Comparison of ENCODE assay signal across 12 mouse cellular contexts in the genomic region with DNA sequence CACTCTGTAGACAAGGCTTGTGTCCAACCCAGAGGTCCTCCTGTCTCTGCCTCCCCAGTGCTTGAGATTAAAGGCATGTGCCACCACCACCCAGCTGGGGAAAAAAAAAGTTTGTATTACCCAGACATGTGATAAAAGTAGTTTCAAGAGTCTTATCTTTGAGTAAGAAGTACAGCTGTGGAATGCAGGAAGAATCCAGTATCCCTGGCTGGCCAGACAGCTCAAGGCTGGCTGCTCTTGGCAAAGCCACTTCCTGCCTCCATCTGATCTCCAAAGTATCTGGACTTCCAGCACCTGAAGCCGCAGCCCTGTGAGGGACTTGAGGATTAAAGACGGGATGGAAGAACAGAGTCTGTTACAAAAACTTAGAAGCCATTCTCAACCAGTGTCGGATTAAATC.
A peak's percentile ranks its signal among the peaks of the same experiment; 100 is the strongest.
DNase-seq lines count a peak whose midpoint lies in the region; ATAC-seq and TF ChIP-seq lines count a peak whose summit lies in the region.
"Had no signal": no experiment of that assay in that cellular context is flagged by ENCODE, and none has a peak within 500 bp of the region (broad histone marks: within the 10 kb centered on the region; RNA-seq: fewer than 3 reads in every experiment).

No protein-coding gene starts in this region.

- DNase-seq in heart, adult 11 months: peak; percentile 90
- DNase-seq in heart, postnatal 4 days: no peak
- DNase-seq in lung, postnatal 0 days (ENCODE audit: low spot score): peak; percentile 40
- DNase-seq in lung, adult 18-20 months: no peak
- no peak for DNase-seq in left cerebral cortex, adult 2 months (ENCODE audit: extremely low spot score in 1 of 2, low spot score in 2 of 2)
- no peak for DNase-seq in spleen, postnatal 10 days (ENCODE audit: low spot score in 2 of 2)
- DNase-seq: cerebellum, adult 11-12 months; right cerebral cortex, postnatal 4 days; thymus, adult 2 months had no signal

- H3K27me3 ChIP-seq in lung, postnatal 0 days (replicated peaks; ENCODE audit: insufficient read depth, low read length): no peaks in the 10 kb centered on the region
- no peaks in the 10 kb centered on the region for H3K27me3 ChIP-seq in limb, embryonic 15.5 days

- 0 out of 2 replicates have a peak, but pooled peaks have one; percentile 25 for ATAC-seq in lung, postnatal 0 days
- ATAC-seq in limb, embryonic 15.5 days (ENCODE audit: insufficient number of reproducible peaks, low FRiP score, low TSS enrichment, low read depth): no peak
- ATAC-seq: activated CD4-positive, CD25-positive, alpha-beta regulatory T cell, adult 4 months had no signal

- no peaks in the 10 kb centered on the region; the same call in 1 of the 2 replicates for H3K4me1 ChIP-seq in lung, postnatal 0 days (ENCODE audit: insufficient read depth, low read depth, low read length)
- peaks cover 19% of the 10 kb centered on the region for H3K4me1 ChIP-seq in embryonic fibroblast, embryonic 13.5 days (ENCODE audit: control insufficient read depth, insufficient read depth, low read length)
- peaks cover 35% of the 10 kb centered on the region for H3K4me1 ChIP-seq in limb, embryonic 15.5 days

- H3K4me2 ChIP-seq in lung, postnatal 0 days (replicated peaks; ENCODE audit: low read depth, low read length): no peak overlapping the region
- H3K4me2 ChIP-seq in limb, embryonic 15.5 days: no peak overlapping the region

- H3K9me3 ChIP-seq in lung, postnatal 0 days (ENCODE audit: low read length): no peaks in the 10 kb centered on the region
- H3K9me3 ChIP-seq in limb, embryonic 15.5 days: no peaks in the 10 kb centered on the region

- intact Hi-C loops in left cerebral cortex, adult 2 months (cut with DNase I): no loop called here

- H3K9ac ChIP-seq in lung, postnatal 0 days (replicated peaks; ENCODE audit: low read depth): no peak overlapping the region
- no peak overlapping the region for H3K9ac ChIP-seq in limb, embryonic 15.5 days

- H3K4me3 ChIP-seq in lung, postnatal 0 days (ENCODE audit: low read depth, low read length): no peak overlapping the region
- no peak overlapping the region for H3K4me3 ChIP-seq in embryonic fibroblast, embryonic 13.5 days (ENCODE audit: insufficient read depth, low read length)
- no peak overlapping the region for H3K4me3 ChIP-seq in limb, embryonic 15.5 days
- H3K4me3 ChIP-seq in left cerebral cortex, adult 2 months: no peak overlapping the region

- TF ChIP-seq CTCF in lung, postnatal 0 days (IDR thresholded peaks at IDR 0.05): no peak
- TF ChIP-seq CTCF in embryonic fibroblast, embryonic 13.5 days (IDR thresholded peaks at IDR 0.05; ENCODE audit: borderline replicate concordance, insufficient read depth, low read length): no peak
- no peak for TF ChIP-seq CTCF in left cerebral cortex, adult 2 months (IDR thresholded peaks at IDR 0.05)

- H3K27ac ChIP-seq in lung, postnatal 0 days (ENCODE audit: low read length): no peak overlapping the region
- H3K27ac ChIP-seq in embryonic fibroblast, embryonic 13.5 days (ENCODE audit: insufficient read depth, low read length): peak overlapping the region; percentile 15
- H3K27ac ChIP-seq in limb, embryonic 15.5 days: peak overlapping the region; percentile 23
- no peak overlapping the region for H3K27ac ChIP-seq in left cerebral cortex, adult 2 months

- H3K36me3 ChIP-seq in lung, postnatal 0 days (ENCODE audit: insufficient read depth, low read length): no peaks in the 10 kb centered on the region
- peaks cover 14% of the 10 kb centered on the region for H3K36me3 ChIP-seq in limb, embryonic 15.5 days

- peak; percentile 63 for TF ChIP-seq EP300 in lung, postnatal 0 days (IDR thresholded peaks at IDR 0.05)

- no peak for TF ChIP-seq POLR2A in embryonic fibroblast, embryonic 13.5 days (IDR thresholded peaks at IDR 0.05; ENCODE audit: low read depth, low read length)

- 43% methylated on average over 3 of the region's 3 CpGs for WGBS in lung, postnatal 0 days
- WGBS in limb, embryonic 15.5 days: 69% methylated on average over 3 of the region's 3 CpGs

Comparison
In these comparisons a context has a peak if more than half of its experiments do, and no peak if none do; other contexts are left out.
1. DNase-seq: peak in heart, adult 11 months (single experiment) and lung, postnatal 0 days (single experiment); none in heart, postnatal 4 days (single experiment), lung, adult 18-20 months (0 of 2), left cerebral cortex, adult 2 months (0 of 2) and spleen, postnatal 10 days (0 of 2).
2. H3K27ac ChIP-seq: peak in embryonic fibroblast, embryonic 13.5 days (single experiment) and limb, embryonic 15.5 days (single experiment); none in lung, postnatal 0 days (single experiment) and left cerebral cortex, adult 2 months (single experiment).